Mouse (Mus musculus): ENCODE measurements at regions not wholly inside any gene's neighbourhood (a gene's known extent, or its start where the extent isn't known, plus 50 kb on each side); places are given as distances from the start of the nearest gene placed in this dataset.

- DNase-seq = no peak
These were observed 61.8 kb upstream of the Dkk2 start for GRCm38 (mm10) chr3:132023342-132023741.

- DNase-seq = no peak
These were observed 56.0 kb upstream of the Dkk2 start for GRCm38 (mm10) chr3:132029112-132029511.

GRCm38 (mm10) chr3:132033078-132033713 is 51.9 kb upstream of the Dkk2 start:
- DNase-seq = peak; percentile 14

- no peak for DNase-seq
These were observed 49.9 kb upstream of the Dkk2 start for GRCm38 (mm10) chr3:132035176-132035575.
